Mouse (Mus musculus): ENCODE data around the gene Foxl1.

GRCm38 (mm10) chr8:121093496-121093895 lies 34.2 kb upstream of the Foxl1 start:
- TF ChIP-seq CHD1 (IDR thresholded peaks at IDR 0.05; ENCODE audit: low read depth, low read length) (no peak), CTCF (IDR thresholded peaks at IDR 0.05 in 2 of 3, conservative IDR thresholded peaks at IDR 0.05 in 1 of 3; ENCODE audit: control insufficient read depth in 1 of 3, insufficient read depth in 1 of 3, low read depth in 2 of 3, low read length in 3 of 3, poor library complexity in 1 of 3, severe bottlenecking in 1 of 3) (no peak), POLR2A (IDR thresholded peaks at IDR 0.05; ENCODE audit: control insufficient read depth in 1 of 2, insufficient read depth in 1 of 2, low read depth in 1 of 2, low read length in 2 of 2, poor library complexity in 1 of 2) (no peak), POLR2AphosphoS2 (IDR thresholded peaks at IDR 0.05; ENCODE audit: low read length) (no peak), EP300 (IDR thresholded peaks at IDR 0.05; ENCODE audit: low read depth in 1 of 2, low read length in 2 of 2) (no peak), NELFE (IDR thresholded peaks at IDR 0.05; ENCODE audit: low read depth, low read length) (no peak)

All from MEL (cell line).